Mouse (Mus musculus): Measurements from ENCODE around the gene Ddx24. TPM values are rescaled to one million over a fixed set of nuclear protein-coding genes. Genes with fewer than 3 reads are reported as not detected.
A peak's percentile ranks its signal among the peaks of the same experiment; 100 is the strongest.

Ddx24 gene
- polyA plus RNA-seq, 1 experiment from 2014 or later, result 106 TPM

DNA sequence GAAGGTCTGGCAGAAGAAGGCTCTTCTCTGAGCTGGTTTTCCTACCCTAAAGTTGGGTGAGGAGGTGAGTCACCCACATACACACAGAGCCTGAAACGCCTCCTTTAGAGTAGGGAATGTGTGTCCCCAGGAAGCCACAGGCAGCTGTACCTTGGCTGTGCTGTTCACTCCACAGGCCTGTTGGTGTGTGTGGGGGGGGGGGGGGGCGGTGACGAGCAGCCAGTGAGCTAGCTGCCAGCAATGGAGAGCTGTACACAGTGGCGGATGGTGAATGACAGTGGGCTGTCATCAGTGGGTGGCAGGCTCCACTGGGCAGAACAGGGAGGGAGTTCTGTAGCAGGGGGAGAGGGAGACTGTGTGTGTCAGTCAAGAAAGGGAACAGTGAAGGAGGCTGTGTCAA lies 48.9 kb downstream of the Ddx24 start:
- 86% methylated on average over 4 of the region's 4 CpGs for WGBS
- no peak for DNase-seq (ENCODE audit: extremely low spot score, low spot score)
- no peaks in the 10 kb centered on the region for H3K27me3 ChIP-seq (ENCODE audit: poor library complexity, severe bottlenecking)

DNA sequence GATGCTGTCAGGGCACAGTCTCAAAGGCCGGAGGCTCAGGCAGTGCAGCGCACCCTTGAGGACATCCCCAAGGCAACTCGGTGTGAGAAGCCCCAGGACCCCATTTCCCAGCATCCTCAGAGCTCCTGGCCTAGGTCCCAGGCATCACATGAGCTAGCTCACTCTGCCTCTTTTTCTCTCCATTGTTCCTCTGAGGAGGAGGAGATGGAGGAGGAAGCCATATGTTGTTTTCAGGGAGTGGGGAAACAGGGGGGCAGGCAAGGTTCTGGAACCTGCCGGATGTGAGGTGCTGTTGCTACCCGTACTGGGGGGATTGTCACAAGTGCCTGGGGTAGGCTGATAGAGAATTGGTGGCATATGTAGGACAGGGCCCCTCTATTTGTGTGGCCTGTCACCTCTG lies 49.5 kb downstream of the Ddx24 start:
- H3K27me3 ChIP-seq (ENCODE audit: poor library complexity, severe bottlenecking), result no peaks in the 10 kb centered on the region
- H3K36me3 ChIP-seq (replicated peaks), result no peaks in the 10 kb centered on the region
- DNase-seq (ENCODE audit: extremely low spot score, low spot score), result no peak
- no peak overlapping the region for H3K27ac ChIP-seq
- H3K4me3 ChIP-seq, result no peak overlapping the region
- no peaks in the 10 kb centered on the region for H3K9me3 ChIP-seq
- 69% methylated on average over 5 of the region's 5 CpGs for WGBS
- H3K4me1 ChIP-seq, result no peaks in the 10 kb centered on the region

More for the DNA sequence above, 48.9 kb downstream of the Ddx24 start:
- Histone ChIP-seq H3K4me1 (no peaks in the 10 kb centered on the region), H3K4me3 (no peak overlapping the region), H3K9me3 (no peaks in the 10 kb centered on the region), H3K27ac (no peak overlapping the region), H3K36me3 (replicated peaks) (no peaks in the 10 kb centered on the region)

DNA sequence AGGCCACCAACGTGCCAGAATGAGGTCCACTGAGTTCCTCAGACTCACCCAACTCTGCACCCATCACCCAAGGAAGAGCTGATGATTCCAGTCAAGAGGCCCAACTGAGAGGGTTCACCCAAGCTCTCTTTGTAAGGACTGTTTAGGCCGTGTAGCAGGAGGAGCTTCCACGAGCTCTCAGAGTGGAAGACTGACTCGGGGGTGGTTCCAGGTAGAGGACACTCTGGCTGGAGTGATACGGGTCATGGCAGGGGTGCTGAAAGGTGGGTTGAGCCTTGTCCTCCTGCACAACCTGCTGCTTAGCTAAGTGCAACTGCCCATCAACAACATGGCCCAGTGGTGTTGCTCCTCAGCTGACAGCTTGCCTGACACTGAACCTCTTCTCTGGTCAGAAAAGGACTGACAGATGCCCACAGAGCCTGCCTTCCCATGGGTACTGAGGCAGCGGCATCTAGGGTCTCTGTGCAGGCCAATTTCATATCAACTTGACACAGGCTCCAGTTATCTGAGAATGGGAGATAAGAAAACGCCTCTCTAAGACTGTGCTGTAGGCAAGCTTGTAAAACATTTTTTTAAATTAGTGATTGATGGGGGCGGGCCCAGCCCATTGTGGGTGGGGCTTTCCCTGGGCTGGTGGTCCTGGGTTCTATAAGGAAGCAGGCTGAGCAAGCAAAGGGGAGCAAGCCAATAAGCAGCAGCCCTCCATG lies 51.9 kb downstream of the Ddx24 start:
- H3K9me3 ChIP-seq, result no peaks in the 10 kb centered on the region
- H3K36me3 ChIP-seq (replicated peaks), result no peaks in the 10 kb centered on the region
- 85% methylated on average over 8 of the region's 8 CpGs for WGBS
- no peaks in the 10 kb centered on the region for H3K4me1 ChIP-seq
- no peak overlapping the region for H3K27ac ChIP-seq
- peaks cover 1% of the 10 kb centered on the region for H3K27me3 ChIP-seq (ENCODE audit: poor library complexity, severe bottlenecking)
- DNase-seq (ENCODE audit: extremely low spot score, low spot score), result no peak
- H3K4me3 ChIP-seq, result no peak overlapping the region

- no peaks in the 10 kb centered on the region for H3K9me3 ChIP-seq
- peak; percentile 62 for DNase-seq (ENCODE audit: extremely low spot score, low spot score)
- H3K27me3 ChIP-seq (ENCODE audit: poor library complexity, severe bottlenecking), result peaks cover 9% of the 10 kb centered on the region
- H3K36me3 ChIP-seq (replicated peaks), result no peaks in the 10 kb centered on the region
- WGBS, result 33% methylated on average over 6 of the region's 6 CpGs
- H3K4me3 ChIP-seq, result no peak overlapping the region
- peaks cover 8% of the 10 kb centered on the region; the same call in 1 of the 2 replicates for H3K4me1 ChIP-seq
- H3K27ac ChIP-seq, result no peak overlapping the region
Observed at GRCm38 (mm10) chr12:103371711-103372110, 53.9 kb downstream of the Ddx24 start.

DNA sequence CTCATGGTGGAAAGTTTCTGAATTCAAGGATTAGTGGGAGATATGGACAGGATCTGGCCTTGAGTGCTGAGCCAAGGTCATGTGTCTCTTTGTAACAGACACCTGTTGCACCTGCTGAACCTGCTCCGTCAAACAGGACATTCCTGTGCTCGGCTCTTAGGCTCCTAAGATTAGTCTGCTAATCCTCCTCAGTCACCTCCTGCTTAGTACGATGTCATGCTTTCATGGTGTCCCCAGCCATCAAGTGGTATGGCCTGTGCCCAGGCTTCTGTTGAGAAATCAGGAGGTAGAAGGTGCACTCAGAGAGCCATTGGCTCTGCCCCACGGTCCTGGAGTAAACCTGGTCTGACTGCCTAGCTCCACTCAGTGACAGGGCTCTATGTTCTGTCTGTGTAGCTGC lies 54.8 kb downstream of the Ddx24 start:
- H3K36me3 ChIP-seq (replicated peaks), result no peaks in the 10 kb centered on the region
- 82% methylated on average over 4 of the region's 4 CpGs for WGBS
- H3K4me1 ChIP-seq, result peaks cover 8% of the 10 kb centered on the region; the same call in 1 of the 2 replicates
- no peak overlapping the region for H3K27ac ChIP-seq
- DNase-seq (ENCODE audit: extremely low spot score, low spot score), result no peak
- peaks cover 9% of the 10 kb centered on the region for H3K27me3 ChIP-seq (ENCODE audit: poor library complexity, severe bottlenecking)
- no peak overlapping the region for H3K4me3 ChIP-seq
- H3K9me3 ChIP-seq, result no peaks in the 10 kb centered on the region

DNA sequence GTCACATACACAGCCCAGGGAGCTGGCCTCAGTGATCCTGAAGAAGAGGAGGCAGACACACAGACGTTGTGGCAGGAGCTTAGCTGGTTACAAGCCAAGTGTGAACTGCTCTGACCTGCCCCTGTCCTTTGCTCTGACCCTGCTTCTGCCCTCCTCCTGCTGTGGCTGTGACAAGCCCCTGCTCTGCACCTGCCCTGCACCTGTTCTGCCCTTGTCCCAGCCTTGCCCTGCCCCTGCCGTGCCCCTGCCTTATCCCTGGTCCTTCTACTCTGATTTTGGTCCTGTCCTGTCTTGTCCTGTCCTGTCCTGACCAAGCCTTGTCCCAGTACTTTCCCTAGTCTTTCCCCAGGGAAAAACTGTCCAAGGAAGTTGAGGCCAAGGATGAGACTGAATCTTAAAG lies 56.9 kb downstream of the Ddx24 start:
- no peak for DNase-seq (ENCODE audit: extremely low spot score, low spot score)
- Histone ChIP-seq H3K27ac (no peak overlapping the region), H3K4me3 (no peak overlapping the region), H3K9me3 (no peaks in the 10 kb centered on the region), H3K4me1 (peaks cover 8% of the 10 kb centered on the region; the same call in 1 of the 2 replicates), H3K36me3 (replicated peaks) (no peaks in the 10 kb centered on the region), H3K27me3 (ENCODE audit: poor library complexity, severe bottlenecking) (peaks cover 9% of the 10 kb centered on the region)
- WGBS, result 67% methylated on average over 2 of the region's 2 CpGs

- H3K9me3 ChIP-seq, result no peaks in the 10 kb centered on the region
- no peaks in the 10 kb centered on the region for H3K36me3 ChIP-seq (replicated peaks)
- H3K27me3 ChIP-seq (ENCODE audit: poor library complexity, severe bottlenecking), result peaks cover 9% of the 10 kb centered on the region
- WGBS, result 78% methylated on average over 7 of the region's 7 CpGs
- no peak for DNase-seq (ENCODE audit: extremely low spot score, low spot score)
- H3K27ac ChIP-seq, result no peak overlapping the region
- peaks cover 8% of the 10 kb centered on the region; the same call in 1 of the 2 replicates for H3K4me1 ChIP-seq
- 0 out of 2 replicates have a peak overlapping the region, but pooled peaks have one; percentile 13 for H3K4me3 ChIP-seq
Observed at GRCm38 (mm10) chr12:103368326-103368669, 57.3 kb downstream of the Ddx24 start.

- no peaks in the 10 kb centered on the region for H3K36me3 ChIP-seq (replicated peaks)
- H3K9me3 ChIP-seq, result no peaks in the 10 kb centered on the region
- WGBS, result 20% methylated on average over 18 of the region's 18 CpGs
- peak; percentile 84 for DNase-seq (ENCODE audit: extremely low spot score, low spot score)
- peaks cover 9% of the 10 kb centered on the region for H3K27me3 ChIP-seq (ENCODE audit: poor library complexity, severe bottlenecking)
- peaks cover 8% of the 10 kb centered on the region; the same call in 1 of the 2 replicates for H3K4me1 ChIP-seq
- peak overlapping the region; percentile 13; the same call in 1 of the 2 replicates for H3K4me3 ChIP-seq
- peak overlapping the region; percentile 67 for H3K27ac ChIP-seq
Observed at GRCm38 (mm10) chr12:103367620-103368325, 57.9 kb downstream of the Ddx24 start.

GRCm38 (mm10) chr12:103367171-103367570 lies 58.5 kb downstream of the Ddx24 start:
- DNase-seq (ENCODE audit: extremely low spot score, low spot score), result no peak
- Histone ChIP-seq H3K4me3 (no peak overlapping the region), H3K36me3 (replicated peaks) (no peaks in the 10 kb centered on the region), H3K27me3 (ENCODE audit: poor library complexity, severe bottlenecking) (peaks cover 9% of the 10 kb centered on the region), H3K27ac (no peak overlapping the region), H3K9me3 (no peaks in the 10 kb centered on the region), H3K4me1 (peaks cover 8% of the 10 kb centered on the region; the same call in 1 of the 2 replicates)
- 88% methylated on average over 2 of the region's 2 CpGs for WGBS

DNA sequence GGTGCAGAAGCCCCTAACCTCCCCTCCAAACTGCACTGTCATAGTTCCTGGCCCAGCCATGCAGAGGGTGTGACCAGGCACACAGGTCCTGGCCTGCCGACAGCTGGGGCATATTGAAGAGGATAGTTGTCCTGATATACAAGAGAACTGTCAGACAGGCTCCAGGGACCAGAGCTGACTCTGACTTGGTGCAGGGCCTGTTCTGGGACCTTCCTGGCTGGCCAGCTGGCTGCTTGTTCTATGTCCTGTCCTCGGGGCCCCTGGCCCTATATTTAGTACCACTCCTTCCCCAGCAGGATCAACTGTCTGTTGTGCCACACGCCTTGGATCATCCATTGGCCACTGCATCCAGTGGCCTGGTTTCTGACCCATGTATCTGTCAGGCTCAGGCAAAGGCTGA lies 63.3 kb downstream of the Ddx24 start:
- WGBS, result 89% methylated on average over 3 of the region's 3 CpGs
- Histone ChIP-seq H3K4me1 (peaks cover 6% of the 10 kb centered on the region; the same call in 1 of the 2 replicates), H3K9me3 (no peaks in the 10 kb centered on the region), H3K4me3 (no peak overlapping the region), H3K27me3 (ENCODE audit: poor library complexity, severe bottlenecking) (no peaks in the 10 kb centered on the region), H3K27ac (no peak overlapping the region), H3K36me3 (replicated peaks) (no peaks in the 10 kb centered on the region)
- no peak for DNase-seq (ENCODE audit: extremely low spot score, low spot score)

DNA sequence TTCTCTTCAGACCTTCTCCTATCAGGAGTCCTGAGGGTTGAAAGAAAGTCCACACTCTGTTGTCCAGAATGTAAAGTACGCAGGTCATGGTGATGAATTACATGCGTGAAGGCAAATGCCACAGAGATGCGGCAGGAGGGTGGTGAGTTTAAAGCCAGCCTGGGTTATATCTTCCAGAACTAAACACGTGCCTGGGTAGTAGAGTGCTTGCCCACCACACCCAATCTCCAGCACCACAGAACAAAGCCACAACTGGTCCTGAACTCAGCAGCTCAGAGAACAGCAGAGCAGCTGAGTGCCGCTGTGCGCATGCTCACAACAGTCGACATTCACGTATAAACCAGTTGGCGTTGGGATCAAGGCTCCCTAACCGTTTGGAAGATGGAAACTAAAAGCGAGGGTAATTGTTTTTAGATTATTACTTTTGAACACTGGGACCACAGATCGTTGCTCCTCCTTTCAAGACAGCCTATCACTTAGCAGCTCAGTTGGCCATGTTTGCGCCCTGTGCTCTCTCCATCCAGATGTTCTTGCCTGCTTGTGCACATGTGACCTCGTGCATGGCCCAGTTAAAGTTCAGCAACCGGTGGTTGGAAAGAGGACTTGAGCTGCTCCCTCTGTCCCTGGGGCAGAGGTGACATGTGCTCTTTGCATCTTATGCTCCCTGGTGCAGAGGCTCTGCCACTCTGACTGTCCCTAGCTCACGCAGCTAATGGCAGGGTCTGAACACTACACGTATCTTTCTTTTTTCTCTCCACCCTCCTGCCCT lies 63.9 kb downstream of the Ddx24 start:
- no peaks in the 10 kb centered on the region for H3K9me3 ChIP-seq
- H3K27me3 ChIP-seq (ENCODE audit: poor library complexity, severe bottlenecking), result no peaks in the 10 kb centered on the region
- no peak for DNase-seq (ENCODE audit: extremely low spot score, low spot score)
- H3K36me3 ChIP-seq (replicated peaks), result no peaks in the 10 kb centered on the region
- WGBS, result 92% methylated on average over 17 of the region's 17 CpGs
- H3K4me3 ChIP-seq, result no peak overlapping the region
- H3K4me1 ChIP-seq, result peaks cover 6% of the 10 kb centered on the region; the same call in 1 of the 2 replicates
- H3K27ac ChIP-seq, result no peak overlapping the region

DNA sequence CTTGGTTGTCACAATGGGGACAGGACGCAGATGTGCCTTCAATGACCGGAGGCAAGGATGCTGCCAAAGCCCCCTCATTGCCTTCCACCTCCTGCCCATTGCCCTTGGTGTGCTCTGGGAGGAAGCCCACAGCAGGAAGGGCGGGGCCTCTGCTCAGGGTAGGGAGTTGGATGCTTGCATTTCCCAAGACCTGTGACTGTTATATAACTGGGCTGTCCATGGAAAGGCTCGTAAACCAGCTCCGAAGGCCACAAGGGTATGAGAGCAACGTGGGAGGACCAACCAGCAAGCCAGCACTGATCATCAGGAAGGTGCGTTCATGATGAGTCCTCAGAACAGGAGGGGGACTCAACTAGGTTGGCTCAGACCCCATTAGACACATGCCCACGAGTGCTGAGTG lies 64.8 kb downstream of the Ddx24 start:
- H3K27me3 ChIP-seq (ENCODE audit: poor library complexity, severe bottlenecking), result no peaks in the 10 kb centered on the region
- H3K4me3 ChIP-seq, result no peak overlapping the region
- H3K9me3 ChIP-seq, result no peaks in the 10 kb centered on the region
- peaks cover 6% of the 10 kb centered on the region; the same call in 1 of the 2 replicates for H3K4me1 ChIP-seq
- no peak for DNase-seq (ENCODE audit: extremely low spot score, low spot score)
- H3K27ac ChIP-seq, result no peak overlapping the region
- H3K36me3 ChIP-seq (replicated peaks), result no peaks in the 10 kb centered on the region
- WGBS, result 92% methylated on average over 8 of the region's 8 CpGs
